Mouse (Mus musculus): Measurements from ENCODE around the gene Ip6k2.

- TF ChIP-seq CTCF (conservative IDR thresholded peaks at IDR 0.05 in 1 of 2, IDR thresholded peaks at IDR 0.05 in 1 of 2; ENCODE audit: low read depth in 2 of 2, low read length in 2 of 2) (no peak), SIN3A (IDR thresholded peaks at IDR 0.05; ENCODE audit: low read length) (no peak), USF1 (IDR thresholded peaks at IDR 0.05; ENCODE audit: low read depth, low read length) (no peak), E2F4 (IDR thresholded peaks at IDR 0.05; ENCODE audit: insufficient replicate concordance, low read depth, low read length) (no peak)
These were observed 18.6 kb upstream of the Ip6k2 start for GRCm38 (mm10) chr9:108764971-108765370.
